Mouse (Mus musculus): ENCODE results near the gene Pla2r1.

Gene Pla2r1

GRCm38 (mm10) chr2:60552902-60553682 lies at the start of gene Pla2r1:
Gene Pla2r1, minus strand, starts transcription at chr2:60553308.
- DNase-seq (ENCODE audit: low spot score in 2 of 2) = no peak

- DNase-seq (ENCODE audit: low spot score in 2 of 2) = no peak
Measured at GRCm38 (mm10) chr2:60601326-60601725, 48.2 kb upstream of the Pla2r1 start.

DNA sequence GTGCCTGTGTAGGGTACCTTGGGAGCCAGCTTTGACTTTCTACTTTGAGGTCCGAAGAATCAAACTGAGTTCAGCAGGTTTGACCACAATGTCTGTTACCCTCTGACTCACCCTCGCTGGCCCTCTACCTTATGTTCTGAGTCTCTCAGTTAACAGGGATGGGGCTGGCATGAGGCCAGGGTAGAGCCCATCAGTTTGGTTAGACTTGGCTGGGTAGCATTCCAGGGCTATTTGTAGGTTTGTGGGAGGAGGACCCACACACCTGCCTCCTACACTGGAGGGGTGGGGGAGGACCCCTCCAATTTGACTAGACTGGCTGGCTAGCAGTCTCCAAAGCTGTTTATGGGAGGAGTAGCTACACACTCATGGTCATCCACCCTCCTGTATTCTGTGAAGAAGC lies 47.8 kb upstream of the Pla2r1 start:
- no peak for DNase-seq (ENCODE audit: low spot score in 2 of 2)

DNA sequence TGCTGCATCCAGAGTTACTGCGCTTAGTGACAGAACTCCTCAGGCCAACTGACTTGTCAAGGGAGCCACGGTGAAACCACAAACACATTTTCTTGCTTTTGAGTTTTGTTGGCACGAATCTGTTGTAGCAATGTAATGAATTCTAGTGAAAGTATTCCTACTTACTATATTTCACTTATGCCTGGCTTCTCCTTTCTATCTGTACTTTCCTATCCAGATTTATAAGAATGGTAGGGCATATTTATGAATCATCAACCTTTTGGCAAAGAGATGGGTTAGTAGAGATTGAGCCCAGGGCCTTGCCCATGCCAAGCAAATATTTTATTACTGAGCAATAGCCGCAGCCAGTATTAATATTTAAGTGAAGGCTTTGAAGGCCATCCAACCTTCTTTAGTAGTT lies 30.3 kb upstream of the Pla2r1 start:
- no peak for DNase-seq (ENCODE audit: low spot score in 2 of 2)

GRCm38 (mm10) chr2:60554561-60554960 lies 1.5 kb upstream of the Pla2r1 start:
- DNase-seq (ENCODE audit: low spot score in 2 of 2) = no peak

DNA sequence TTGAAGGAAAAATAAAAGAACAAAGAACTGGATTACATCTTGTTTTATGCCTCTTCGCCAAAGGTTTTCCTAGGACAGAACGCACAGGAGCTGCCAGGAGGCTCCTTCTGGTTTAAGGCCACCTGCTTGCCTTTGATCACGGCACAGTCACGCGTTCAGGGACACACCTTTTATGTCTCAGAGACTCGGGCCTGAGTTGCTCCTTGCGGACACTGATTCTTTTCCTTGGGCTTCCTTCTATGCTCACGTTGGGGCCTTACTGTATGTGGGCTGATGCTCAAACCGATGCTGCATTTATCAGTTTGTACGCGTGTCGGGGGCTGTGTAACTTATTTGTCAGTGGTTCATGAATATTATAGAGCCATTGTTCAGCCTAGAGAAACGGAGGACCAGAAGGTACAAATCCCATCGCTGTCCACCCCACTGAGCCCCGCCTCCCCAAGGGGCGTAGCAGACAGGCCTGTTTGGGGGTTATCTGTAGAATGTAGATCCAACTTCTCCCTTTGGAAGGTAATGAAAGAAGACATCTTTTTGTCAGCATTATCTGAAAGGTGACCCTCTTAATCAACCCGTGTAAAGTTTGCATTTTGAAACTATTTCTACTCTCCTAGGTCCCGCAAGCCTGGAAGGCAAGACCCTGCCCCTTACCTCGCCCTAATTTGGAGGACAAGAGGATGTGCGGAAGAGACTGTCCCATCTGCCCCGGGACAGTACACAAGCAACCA lies 769 bp downstream of the Pla2r1 start:
- DNase-seq (ENCODE audit: low spot score in 2 of 2) = no peak

DNA sequence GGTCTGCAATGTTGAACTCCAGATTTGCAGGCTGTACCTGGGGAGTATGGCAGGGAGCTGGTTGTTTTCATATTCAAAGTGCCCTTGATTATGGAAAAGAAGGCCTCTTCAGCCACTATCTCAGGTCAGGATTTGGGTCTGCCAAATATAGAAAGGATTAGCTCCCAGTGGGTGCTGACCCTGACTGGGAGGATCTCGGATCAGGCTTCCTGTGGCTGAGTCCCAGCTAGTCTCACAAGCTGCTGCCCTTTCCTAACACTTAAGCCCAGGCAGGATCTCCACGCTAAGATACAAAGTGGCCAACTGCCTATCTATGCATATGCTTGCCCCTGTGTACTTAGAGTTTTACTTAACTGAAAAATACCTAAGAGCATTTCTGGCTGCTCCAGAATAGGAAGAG lies 1.4 kb downstream of the Pla2r1 start:
- no peak for DNase-seq (ENCODE audit: low spot score in 2 of 2)

GRCm38 (mm10) chr2:60550521-60550920 lies 2.6 kb downstream of the Pla2r1 start:
- no peak for DNase-seq (ENCODE audit: low spot score in 2 of 2)

- DNase-seq (ENCODE audit: low spot score in 2 of 2) = no peak
Measured at GRCm38 (mm10) chr2:60549851-60550250, 3.3 kb downstream of the Pla2r1 start.

- no peak for DNase-seq (ENCODE audit: low spot score in 2 of 2)
Measured at GRCm38 (mm10) chr2:60546082-60546481, 7.0 kb downstream of the Pla2r1 start.

DNA sequence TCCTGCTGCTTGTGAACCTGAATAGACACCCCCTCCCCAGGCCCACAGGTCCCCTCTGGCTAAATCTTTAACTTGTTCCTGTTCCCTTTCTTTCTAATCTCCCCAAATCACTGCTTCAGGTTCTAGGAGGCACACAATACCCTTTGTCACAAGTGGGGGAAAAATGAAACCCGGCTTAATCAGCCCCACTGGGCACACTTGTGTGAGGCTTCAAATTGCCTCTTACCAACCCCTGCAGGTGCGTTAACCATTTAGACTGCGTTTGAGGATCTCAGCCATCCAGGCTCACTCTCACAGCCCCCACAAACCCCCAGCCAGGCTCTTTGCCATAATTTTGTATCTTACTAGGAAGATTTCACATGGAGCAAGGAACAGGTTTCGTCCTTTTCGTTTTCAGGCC lies 9.1 kb downstream of the Pla2r1 start:
- DNase-seq (ENCODE audit: low spot score in 2 of 2) = no peak

GRCm38 (mm10) chr2:60541745-60542144 lies 11.4 kb downstream of the Pla2r1 start:
- no peak for DNase-seq (ENCODE audit: low spot score in 2 of 2)

- DNase-seq (ENCODE audit: low spot score in 2 of 2) = no peak
Measured at GRCm38 (mm10) chr2:60540346-60540745, 12.8 kb downstream of the Pla2r1 start.

GRCm38 (mm10) chr2:60538710-60539109 lies 14.4 kb downstream of the Pla2r1 start:
- no peak for DNase-seq (ENCODE audit: low spot score in 2 of 2)

- DNase-seq (ENCODE audit: low spot score in 2 of 2) = no peak
Measured at GRCm38 (mm10) chr2:60538274-60538673, 14.8 kb downstream of the Pla2r1 start.

GRCm38 (mm10) chr2:60534755-60535154 lies 18.4 kb downstream of the Pla2r1 start:
- no peak for DNase-seq (ENCODE audit: low spot score in 2 of 2)

GRCm38 (mm10) chr2:60533026-60533425 lies 20.1 kb downstream of the Pla2r1 start:
- no peak for DNase-seq (ENCODE audit: low spot score in 2 of 2)

- DNase-seq (ENCODE audit: low spot score in 2 of 2) = no peak
Measured at GRCm38 (mm10) chr2:60532495-60532894, 20.6 kb downstream of the Pla2r1 start.

DNA sequence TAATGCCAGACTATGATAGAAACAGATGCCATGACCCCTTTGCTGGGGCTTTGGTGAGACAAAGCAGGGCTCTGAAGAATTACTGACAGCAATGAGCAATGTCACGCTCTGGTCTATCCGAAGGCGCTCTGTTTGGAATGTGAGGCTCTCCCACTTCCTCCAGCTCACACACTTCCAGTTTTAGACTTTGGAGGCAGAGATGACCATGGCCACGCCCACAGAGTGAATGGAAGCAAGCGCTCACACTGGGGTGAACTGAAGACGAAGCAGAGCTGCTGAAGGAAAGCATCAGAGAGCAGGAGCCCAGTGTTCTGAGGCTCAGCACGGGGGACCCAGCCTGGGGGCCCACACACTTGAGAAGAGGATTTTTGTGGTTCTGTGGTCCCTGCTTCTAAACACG lies 37.3 kb downstream of the Pla2r1 start:
- DNase-seq (ENCODE audit: low spot score in 2 of 2) = no peak

GRCm38 (mm10) chr2:60514863-60515262 lies 38.2 kb downstream of the Pla2r1 start:
- no peak for DNase-seq (ENCODE audit: low spot score in 2 of 2)

DNA sequence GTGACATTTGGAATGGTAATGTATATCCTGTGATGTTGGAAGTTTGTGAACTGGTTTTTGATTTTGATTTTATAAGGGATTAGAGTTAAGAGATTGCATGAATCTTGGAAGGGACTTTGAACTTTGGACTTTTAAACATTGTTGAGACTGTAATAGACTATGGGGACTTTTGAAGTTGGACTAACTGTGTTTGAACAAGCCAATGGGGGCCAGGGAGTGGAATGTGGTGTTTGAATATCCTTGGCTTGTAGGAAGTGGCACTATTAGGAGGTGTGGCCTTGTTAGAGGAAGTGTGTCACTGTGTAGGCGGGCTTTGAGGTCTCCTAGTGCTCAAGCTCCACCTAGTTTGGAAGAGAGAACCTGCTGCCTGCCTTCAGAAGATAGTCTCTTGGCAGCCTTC lies 42.4 kb downstream of the Pla2r1 start:
- no peak for DNase-seq (ENCODE audit: low spot score in 2 of 2)

DNA sequence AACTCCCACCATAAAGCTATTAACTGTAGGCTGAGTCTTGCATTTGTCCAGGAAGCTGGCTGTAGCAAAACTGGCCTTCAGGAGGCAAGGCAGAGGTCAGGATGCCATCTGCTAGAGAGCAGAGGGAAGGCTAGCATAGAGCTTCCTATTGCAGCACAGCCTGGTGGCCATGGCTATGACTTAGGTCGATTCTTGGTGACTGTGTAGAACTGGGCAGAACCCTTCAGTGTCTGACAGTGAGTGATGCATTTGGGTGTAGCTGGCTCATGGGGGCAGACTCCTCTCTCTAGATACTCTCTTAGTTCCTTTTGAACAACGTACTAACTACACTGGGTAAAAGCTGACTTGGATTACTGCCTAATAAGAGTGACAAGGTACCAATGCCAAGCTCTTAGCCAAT lies 48.0 kb downstream of the Pla2r1 start:
- DNase-seq (ENCODE audit: low spot score in 2 of 2) = no peak

DNA sequence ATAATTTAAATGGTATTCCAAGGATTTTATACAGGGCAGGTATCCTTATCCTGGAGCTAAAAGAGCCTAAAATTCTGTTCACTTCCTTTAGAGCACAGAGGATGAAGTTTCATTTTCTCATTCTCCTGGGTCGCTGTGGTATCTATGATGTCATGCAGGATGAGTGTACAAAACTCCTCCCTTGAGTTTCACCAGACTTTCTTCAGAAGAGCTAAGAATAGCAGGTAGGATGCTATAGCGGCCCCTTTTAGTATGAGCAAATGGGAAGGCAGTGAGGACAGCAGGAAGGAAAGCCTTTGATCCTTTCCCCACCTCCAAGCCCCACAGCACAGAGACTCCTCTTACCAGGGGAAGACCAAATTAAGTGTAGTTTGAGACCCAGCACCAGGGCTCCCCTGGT lies 48.4 kb downstream of the Pla2r1 start:
- DNase-seq (ENCODE audit: low spot score in 2 of 2) = no peak
